Mouse (Mus musculus): ENCODE data around the gene Lrch4. TPM values are rescaled to one million over a fixed set of nuclear protein-coding genes. Genes with fewer than 3 reads are reported as not detected.
A peak's percentile ranks its signal among the peaks of the same experiment; 100 is the strongest.

The Lrch4 gene
- polyA plus RNA-seq, 2 experiments = 13.9 to 21.7 TPM

DNA sequence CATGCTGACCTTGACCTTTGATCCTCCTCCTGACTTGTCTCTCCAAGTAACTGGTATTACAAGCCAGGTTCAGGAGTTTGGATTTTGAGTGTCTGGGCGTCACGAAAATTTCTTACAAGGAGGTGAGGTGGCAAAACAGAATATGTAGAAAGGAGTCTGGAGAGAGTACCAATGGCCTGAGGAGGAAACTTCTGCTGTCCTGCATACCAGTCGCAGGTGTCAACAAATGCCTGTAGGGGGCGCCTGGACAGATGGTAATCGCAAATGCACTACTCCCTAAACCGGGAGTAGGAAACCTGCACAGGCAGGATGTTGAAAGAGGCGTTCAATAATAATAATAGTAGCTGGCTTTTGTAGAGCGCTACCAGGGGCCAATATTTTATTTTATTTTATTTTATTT, 43.9 kb upstream of the Lrch4 start:
- peak in 2 of 3 experiments; percentile 47 for DNase-seq (ENCODE audit: low read depth in 3 of 3, low spot score in 3 of 3)

DNA sequence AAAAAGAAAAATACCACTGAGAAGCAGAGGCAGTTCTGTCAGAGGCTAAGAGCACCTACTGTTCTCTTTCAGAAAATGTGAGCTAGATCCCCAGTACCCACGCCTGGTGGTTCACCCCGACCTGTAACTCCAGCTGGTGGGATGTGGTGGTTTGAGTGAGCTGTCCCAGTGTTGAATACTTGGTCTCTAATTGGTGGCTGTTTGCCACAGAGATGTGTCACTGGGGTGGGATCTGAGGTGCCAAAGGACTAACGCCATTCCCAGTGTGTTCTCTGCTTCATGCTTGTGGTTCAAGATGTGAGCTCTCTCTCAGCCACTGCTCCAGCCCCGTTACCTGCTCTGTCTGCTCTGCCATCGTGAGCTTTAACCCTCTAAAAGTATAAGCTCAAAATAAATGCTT, 38.4 kb upstream of the Lrch4 start:
- Histone ChIP-seq H3K9ac (replicated peaks) (no peak overlapping the region), H3K27me3 (ENCODE audit: control insufficient read depth, insufficient read depth, low read length) (no peaks in the 10 kb centered on the region), H3K27ac (no peak overlapping the region), H3K9me3 (ENCODE audit: control insufficient read depth, low read length) (no peaks in the 10 kb centered on the region; the same call in 1 of the 2 replicates), H3K4me2 (ENCODE audit: low read depth) (no peak overlapping the region), H3K4me1 (replicated peaks; ENCODE audit: control insufficient read depth in 2 of 2, insufficient read depth in 2 of 2, low read length in 1 of 2) (no peaks in the 10 kb centered on the region), H3K4me3 (ENCODE audit: insufficient read depth in 1 of 2, low read depth in 2 of 2, low read length in 2 of 2) (no peak overlapping the region), H3K36me3 (replicated peaks; ENCODE audit: control insufficient read depth, insufficient read depth, low read depth) (no peaks in the 10 kb centered on the region; the same call in 1 of the 2 replicates)
- DNase-seq (ENCODE audit: low read depth in 3 of 3, low spot score in 3 of 3) (no peak), ATAC-seq (ENCODE audit: insufficient read depth) (no peak)
- TF ChIP-seq EP300 (IDR thresholded peaks at IDR 0.05; ENCODE audit: low read depth) (no peak), CTCF (IDR thresholded peaks at IDR 0.05; ENCODE audit: low read depth) (no peak)
- WGBS (ENCODE audit: insufficient replicate concordance) = 74% methylated on average over 5 of the region's 5 CpGs

More for the DNA sequence above, 43.9 kb upstream of the Lrch4 start:
- WGBS (ENCODE audit: insufficient replicate concordance) = 22% methylated on average over 8 of the region's 8 CpGs
- Histone ChIP-seq H3K36me3 (replicated peaks; ENCODE audit: control insufficient read depth, insufficient read depth, low read depth) (peaks cover 9% of the 10 kb centered on the region), H3K9ac (replicated peaks) (no peak overlapping the region), H3K4me1 (replicated peaks; ENCODE audit: control insufficient read depth in 2 of 2, insufficient read depth in 2 of 2, low read length in 1 of 2) (peaks cover 0 to 2% of the 10 kb centered on the region in 2 experiments; a peak in 3 of 4 replicates), H3K4me3 (ENCODE audit: insufficient read depth in 1 of 2, low read depth in 2 of 2, low read length in 2 of 2) (no peak overlapping the region), H3K27ac (no peak overlapping the region), H3K27me3 (ENCODE audit: control insufficient read depth, insufficient read depth, low read length) (no peaks in the 10 kb centered on the region), H3K9me3 (ENCODE audit: control insufficient read depth, low read length) (no peaks in the 10 kb centered on the region; the same call in 1 of the 2 replicates), H3K4me2 (ENCODE audit: low read depth) (no peak overlapping the region)
- TF ChIP-seq CTCF (IDR thresholded peaks at IDR 0.05; ENCODE audit: low read depth) = peak; percentile 78
- no peak for TF ChIP-seq EP300 (IDR thresholded peaks at IDR 0.05; ENCODE audit: low read depth)
- ATAC-seq (ENCODE audit: insufficient read depth) = 0 out of 2 replicates have a peak, but pooled peaks have one; percentile 36

DNA sequence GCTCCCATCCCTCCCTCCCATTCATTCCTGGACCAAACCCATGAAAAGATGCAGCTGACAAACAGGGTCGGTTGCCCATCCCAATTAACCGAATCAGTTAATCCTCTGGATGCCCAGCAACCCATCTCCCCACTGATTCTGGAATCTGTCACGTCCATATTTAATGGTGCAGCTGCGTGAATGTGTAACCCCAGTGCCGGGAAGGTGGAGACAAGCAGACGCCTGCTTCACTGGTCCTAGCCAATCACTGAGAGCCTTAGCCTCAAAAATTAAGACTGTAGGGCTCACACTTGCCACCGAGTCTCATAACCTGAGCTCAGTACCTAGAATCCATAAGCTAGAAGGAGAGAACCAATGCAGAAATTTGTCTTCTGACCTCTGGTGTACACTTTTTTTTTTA, 33.0 kb upstream of the Lrch4 start:
- TF ChIP-seq CTCF (IDR thresholded peaks at IDR 0.05; ENCODE audit: low read depth) (no peak), EP300 (IDR thresholded peaks at IDR 0.05; ENCODE audit: low read depth) (no peak)
- peaks cover 17 to 32% of the 10 kb centered on the region in 2 experiments for H3K4me1 ChIP-seq (replicated peaks; ENCODE audit: control insufficient read depth in 2 of 2, insufficient read depth in 2 of 2, low read length in 1 of 2)
- no peaks in the 10 kb centered on the region for H3K27me3 ChIP-seq (ENCODE audit: control insufficient read depth, insufficient read depth, low read length)
- 80% methylated on average over 7 of the region's 7 CpGs for WGBS (ENCODE audit: insufficient replicate concordance)
- ATAC-seq (ENCODE audit: insufficient read depth) (no peak), DNase-seq (ENCODE audit: low read depth in 3 of 3, low spot score in 3 of 3) (no peak)
- H3K9me3 ChIP-seq (ENCODE audit: control insufficient read depth, low read length) = no peaks in the 10 kb centered on the region
- no peak overlapping the region for H3K4me2 ChIP-seq (ENCODE audit: low read depth)
- H3K4me3 ChIP-seq (ENCODE audit: insufficient read depth in 1 of 2, low read depth in 2 of 2, low read length in 2 of 2) = no peak overlapping the region
- no peaks in the 10 kb centered on the region for H3K36me3 ChIP-seq (replicated peaks; ENCODE audit: control insufficient read depth, insufficient read depth, low read depth)
- no peak overlapping the region for H3K9ac ChIP-seq (replicated peaks)
- H3K27ac ChIP-seq = no peak overlapping the region

DNA sequence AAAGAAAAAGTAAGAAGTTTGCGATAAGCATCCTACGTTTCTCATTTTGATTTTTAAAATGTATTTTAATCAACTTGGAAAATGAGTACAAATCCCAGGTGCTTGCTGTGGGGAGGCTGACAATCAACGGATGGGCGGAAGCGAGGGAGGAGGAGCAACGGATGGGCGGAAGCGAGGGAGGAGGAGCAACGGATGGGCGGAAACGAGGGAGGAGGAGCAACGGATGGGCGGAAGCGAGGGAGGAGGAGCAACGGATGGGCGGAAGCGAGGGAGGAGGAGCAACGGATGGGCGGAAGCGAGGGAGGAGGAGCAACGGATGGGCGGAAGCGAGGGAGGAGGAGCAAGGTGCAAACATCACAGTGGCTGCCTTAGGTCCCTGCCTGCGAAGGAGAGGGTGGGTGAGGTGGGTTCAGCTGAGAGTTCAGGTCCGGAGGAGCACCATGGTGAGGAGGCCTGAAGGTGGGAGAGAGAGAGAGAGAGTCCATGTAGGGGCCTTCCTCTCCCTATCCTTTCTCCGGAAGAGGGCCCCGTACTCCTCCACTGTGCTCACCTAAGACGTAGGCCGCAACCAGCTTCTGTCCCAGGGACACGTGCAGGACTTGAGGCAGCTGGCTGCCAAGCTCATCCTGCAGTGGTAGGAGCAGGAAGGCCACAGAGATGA, 32.2 kb upstream of the Lrch4 start:
- ATAC-seq (ENCODE audit: insufficient read depth) = no peak
- Histone ChIP-seq H3K36me3 (replicated peaks; ENCODE audit: control insufficient read depth, insufficient read depth, low read depth) (no peaks in the 10 kb centered on the region), H3K4me3 (ENCODE audit: insufficient read depth in 1 of 2, low read depth in 2 of 2, low read length in 2 of 2) (peak overlapping the region; percentile 31 to 37; a peak in 3 of 4 replicates), H3K27me3 (ENCODE audit: control insufficient read depth, insufficient read depth, low read length) (no peaks in the 10 kb centered on the region), H3K27ac (no peak overlapping the region; the same call in 1 of the 2 replicates), H3K4me1 (replicated peaks; ENCODE audit: control insufficient read depth in 2 of 2, insufficient read depth in 2 of 2, low read length in 1 of 2) (peaks cover 17 to 32% of the 10 kb centered on the region in 2 experiments), H3K4me2 (ENCODE audit: low read depth) (peak overlapping the region; percentile 58), H3K9ac (replicated peaks) (0 out of 2 replicates have a peak overlapping the region, but pooled peaks have one; percentile 5), H3K9me3 (ENCODE audit: control insufficient read depth, low read length) (no peaks in the 10 kb centered on the region)
- peak in 1 of 3 experiments; percentile 47 for DNase-seq (ENCODE audit: low read depth in 3 of 3, low spot score in 3 of 3)
- TF ChIP-seq EP300 (IDR thresholded peaks at IDR 0.05; ENCODE audit: low read depth) = no peak
- 24% methylated on average over 30 of the region's 30 CpGs for WGBS (ENCODE audit: insufficient replicate concordance)

DNA sequence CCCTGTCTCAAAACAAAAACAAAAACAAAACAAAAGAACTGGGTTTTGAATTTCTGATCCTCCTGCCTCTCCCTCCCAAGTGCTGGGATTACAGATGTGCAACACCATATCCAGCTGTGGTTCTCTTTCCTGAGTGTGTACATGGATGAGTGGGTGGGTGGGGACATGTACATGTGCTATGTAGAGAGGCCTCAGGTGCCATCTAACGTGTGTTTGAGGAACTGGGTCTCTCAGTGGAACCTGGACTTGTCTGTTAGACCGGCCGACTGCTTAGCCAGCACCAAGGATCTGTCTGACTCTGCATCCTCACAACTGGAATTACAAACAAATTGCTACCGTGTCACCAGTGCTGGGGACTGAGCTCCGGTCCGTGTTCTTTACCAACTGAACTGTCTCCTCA, 31.3 kb upstream of the Lrch4 start:
- Histone ChIP-seq H3K9me3 (ENCODE audit: control insufficient read depth, low read length) (no peaks in the 10 kb centered on the region), H3K27ac (no peak overlapping the region), H3K27me3 (ENCODE audit: control insufficient read depth, insufficient read depth, low read length) (no peaks in the 10 kb centered on the region), H3K4me3 (ENCODE audit: insufficient read depth in 1 of 2, low read depth in 2 of 2, low read length in 2 of 2) (no peak overlapping the region), H3K9ac (replicated peaks) (no peak overlapping the region), H3K36me3 (replicated peaks; ENCODE audit: control insufficient read depth, insufficient read depth, low read depth) (no peaks in the 10 kb centered on the region), H3K4me2 (ENCODE audit: low read depth) (no peak overlapping the region), H3K4me1 (replicated peaks; ENCODE audit: control insufficient read depth in 2 of 2, insufficient read depth in 2 of 2, low read length in 1 of 2) (peaks cover 23 to 36% of the 10 kb centered on the region in 2 experiments)
- no peak for ATAC-seq (ENCODE audit: insufficient read depth)
- no peak for DNase-seq (ENCODE audit: low read depth in 3 of 3, low spot score in 3 of 3)
- TF ChIP-seq EP300 (IDR thresholded peaks at IDR 0.05; ENCODE audit: low read depth) = no peak
- 0 out of 2 replicates have a peak, but pooled peaks have one; percentile 1 for TF ChIP-seq CTCF (IDR thresholded peaks at IDR 0.05; ENCODE audit: low read depth)
- 68% methylated on average over 6 of the region's 6 CpGs for WGBS (ENCODE audit: insufficient replicate concordance)
